Mouse (Mus musculus): ENCODE data around the gene Plp1. TPM values are rescaled to one million over a fixed set of nuclear protein-coding genes. Genes with fewer than 3 reads are reported as not detected.

Gene Plp1
- polyA plus RNA-seq (2012; rRNA removed), result 3.1 and 5.8 TPM in 2 replicates

- TF ChIP-seq POLR2A (IDR thresholded peaks at IDR 0.05; ENCODE audit: borderline replicate concordance, extremely low read depth, low read depth, low read length) (no peak), CTCF (IDR thresholded peaks at IDR 0.05; ENCODE audit: insufficient read depth, low read length) (no peak)
- Histone ChIP-seq H3K4me1 (ENCODE audit: control insufficient read depth, insufficient read depth, low read length) (no peaks in the 10 kb centered on the region; the same call in 1 of the 2 replicates), H3K4me3 (replicated peaks; ENCODE audit: extremely low read depth, low read depth, low read length) (no peak within 1 kb of the TSS)
- 31% methylated on average over 1 of the region's 1 CpGs for WGBS
- no peak for DNase-seq
These were observed at the start of gene Plp1 for GRCm38 (mm10) chrX:136822371-136822770. Gene Plp1 (plus strand): TSS chrX:136822671.

- no peak for DNase-seq
- no peak overlapping the region for H3K4me3 ChIP-seq (replicated peaks; ENCODE audit: extremely low read depth, low read depth, low read length)
- TF ChIP-seq POLR2A (IDR thresholded peaks at IDR 0.05; ENCODE audit: borderline replicate concordance, extremely low read depth, low read depth, low read length) (no peak), CTCF (IDR thresholded peaks at IDR 0.05; ENCODE audit: insufficient read depth, low read length) (no peak)
- H3K4me1 ChIP-seq (ENCODE audit: control insufficient read depth, insufficient read depth, low read length), result no peaks in the 10 kb centered on the region
- WGBS, result 42% methylated on average over 1 of the region's 1 CpGs
These were observed 49.4 kb upstream of the Plp1 start for GRCm38 (mm10) chrX:136773035-136773434.

- no peak for TF ChIP-seq CTCF (IDR thresholded peaks at IDR 0.05; ENCODE audit: insufficient read depth, low read length)
- TF ChIP-seq POLR2A (IDR thresholded peaks at IDR 0.05; ENCODE audit: borderline replicate concordance, extremely low read depth, low read depth, low read length), result no peak
- no peak for DNase-seq
- 83% methylated on average over 3 of the region's 3 CpGs for WGBS
- Histone ChIP-seq H3K4me1 (ENCODE audit: control insufficient read depth, insufficient read depth, low read length) (no peaks in the 10 kb centered on the region), H3K4me3 (replicated peaks; ENCODE audit: extremely low read depth, low read depth, low read length) (no peak overlapping the region)
These were observed 44.4 kb upstream of the Plp1 start for GRCm38 (mm10) chrX:136778046-136778445.

- H3K4me1 ChIP-seq (ENCODE audit: control insufficient read depth, insufficient read depth, low read length), result no peaks in the 10 kb centered on the region
- no peak overlapping the region for H3K4me3 ChIP-seq (replicated peaks; ENCODE audit: extremely low read depth, low read depth, low read length)
- no peak for TF ChIP-seq POLR2A (IDR thresholded peaks at IDR 0.05; ENCODE audit: borderline replicate concordance, extremely low read depth, low read depth, low read length)
- no peak for TF ChIP-seq CTCF (IDR thresholded peaks at IDR 0.05; ENCODE audit: insufficient read depth, low read length)
- DNase-seq, result no peak
- 61% methylated on average over 2 of the region's 2 CpGs for WGBS
These were observed 43.2 kb upstream of the Plp1 start for GRCm38 (mm10) chrX:136779262-136779661.

GRCm38 (mm10) chrX:136780041-136780440, 42.4 kb upstream of the Plp1 start, which contains the start of gene Glra4:
Gene Glra4 (minus strand): TSS chrX:136780141.
- WGBS, result 81% methylated on average over 3 of the region's 3 CpGs
- no peak for DNase-seq
- TF ChIP-seq CTCF (IDR thresholded peaks at IDR 0.05; ENCODE audit: insufficient read depth, low read length), result no peak
- no peak for TF ChIP-seq POLR2A (IDR thresholded peaks at IDR 0.05; ENCODE audit: borderline replicate concordance, extremely low read depth, low read depth, low read length)

GRCm38 (mm10) chrX:136789446-136789845, 33.0 kb upstream of the Plp1 start:
- TF ChIP-seq CTCF (IDR thresholded peaks at IDR 0.05; ENCODE audit: insufficient read depth, low read length) (no peak), POLR2A (IDR thresholded peaks at IDR 0.05; ENCODE audit: borderline replicate concordance, extremely low read depth, low read depth, low read length) (no peak)
- no peak overlapping the region for H3K4me3 ChIP-seq (replicated peaks; ENCODE audit: extremely low read depth, low read depth, low read length)
- DNase-seq, result no peak
- H3K4me1 ChIP-seq (ENCODE audit: control insufficient read depth, insufficient read depth, low read length), result no peaks in the 10 kb centered on the region
- 71% methylated on average over 4 of the region's 4 CpGs for WGBS

More at GRCm38 (mm10) chrX:136780041-136780440, 42.4 kb upstream of the Plp1 start, which contains the start of gene Glra4:
- H3K4me1 ChIP-seq (ENCODE audit: control insufficient read depth, insufficient read depth, low read length), result no peaks in the 10 kb centered on the region
- no peak within 1 kb of the TSS for H3K4me3 ChIP-seq (replicated peaks; ENCODE audit: extremely low read depth, low read depth, low read length)

GRCm38 (mm10) chrX:136797223-136797622, 25.2 kb upstream of the Plp1 start:
- Histone ChIP-seq H3K4me3 (replicated peaks; ENCODE audit: extremely low read depth, low read depth, low read length) (no peak overlapping the region), H3K4me1 (ENCODE audit: control insufficient read depth, insufficient read depth, low read length) (no peaks in the 10 kb centered on the region)
- WGBS, result 37% methylated on average over 2 of the region's 2 CpGs
- TF ChIP-seq POLR2A (IDR thresholded peaks at IDR 0.05; ENCODE audit: borderline replicate concordance, extremely low read depth, low read depth, low read length) (no peak), CTCF (IDR thresholded peaks at IDR 0.05; ENCODE audit: insufficient read depth, low read length) (no peak)
- no peak for DNase-seq

GRCm38 (mm10) chrX:136819752-136820151, 2.7 kb upstream of the Plp1 start:
- Histone ChIP-seq H3K4me1 (ENCODE audit: control insufficient read depth, insufficient read depth, low read length) (no peaks in the 10 kb centered on the region; the same call in 1 of the 2 replicates), H3K4me3 (replicated peaks; ENCODE audit: extremely low read depth, low read depth, low read length) (no peak overlapping the region)
- TF ChIP-seq CTCF (IDR thresholded peaks at IDR 0.05; ENCODE audit: insufficient read depth, low read length) (no peak), POLR2A (IDR thresholded peaks at IDR 0.05; ENCODE audit: borderline replicate concordance, extremely low read depth, low read depth, low read length) (no peak)
- 69% methylated on average over 6 of the region's 6 CpGs for WGBS
- DNase-seq, result peak; percentile 1

- TF ChIP-seq CTCF (IDR thresholded peaks at IDR 0.05; ENCODE audit: insufficient read depth, low read length) (peak; percentile 79), POLR2A (IDR thresholded peaks at IDR 0.05; ENCODE audit: borderline replicate concordance, extremely low read depth, low read depth, low read length) (no peak)
- DNase-seq, result peak; percentile 53
These were observed 2.2 kb upstream of the Plp1 start for GRCm38 (mm10) chrX:136820250-136820649.

GRCm38 (mm10) chrX:136825016-136825415, 2.5 kb downstream of the Plp1 start:
- no peaks in the 10 kb centered on the region for H3K4me1 ChIP-seq (ENCODE audit: control insufficient read depth, insufficient read depth, low read length)
- TF ChIP-seq POLR2A (IDR thresholded peaks at IDR 0.05; ENCODE audit: borderline replicate concordance, extremely low read depth, low read depth, low read length), result no peak
- TF ChIP-seq CTCF (IDR thresholded peaks at IDR 0.05; ENCODE audit: insufficient read depth, low read length), result no peak
- no peak overlapping the region for H3K4me3 ChIP-seq (replicated peaks; ENCODE audit: extremely low read depth, low read depth, low read length)
- no peak for DNase-seq
- 69% methylated on average over 4 of the region's 4 CpGs for WGBS

More at GRCm38 (mm10) chrX:136820250-136820649, 2.2 kb upstream of the Plp1 start:
- Histone ChIP-seq H3K4me1 (ENCODE audit: control insufficient read depth, insufficient read depth, low read length) (no peaks in the 10 kb centered on the region; the same call in 1 of the 2 replicates), H3K4me3 (replicated peaks; ENCODE audit: extremely low read depth, low read depth, low read length) (no peak overlapping the region)
- 14% methylated on average over 1 of the region's 1 CpGs for WGBS
